Mouse (Mus musculus) CH12.LX (cell line): Measurements from ENCODE around the gene Notch1. TPM values are rescaled to one million over a fixed set of nuclear protein-coding genes. Genes with fewer than 3 reads are reported as not detected.

Experiments
- DNase-seq: peaks from one replicate; pipeline ENCODE4 v3.0.0-alpha.2; 2013; ENCODE audit errors: extremely low read depth
- H3K27ac ChIP-seq: 2 replicates; pipeline ENCODE4 v1.5.1; 2012; ENCODE audit warnings: low read depth, mild to moderate bottlenecking, control low read depth, moderate library complexity; ENCODE audit not compliant: insufficient read depth
- H3K27me3 ChIP-seq: replicated peaks from 2 replicates; pipeline ENCODE3; 2012; ENCODE audit warnings: inconsistent platforms
- H3K36me3 ChIP-seq, 2 experiments: replicated peaks in 1 of 2; 2 replicates each; pipeline versions ENCODE3 to v1.6.1; 2012; ENCODE audit warnings: inconsistent platforms in 1 of 2, low read length in 1 of 2, mild to moderate bottlenecking in 1 of 2, mixed read lengths in 1 of 2, moderate library complexity in 1 of 2; ENCODE audit not compliant: control insufficient read depth in 1 of 2, insufficient read depth in 1 of 2
- H3K4me1 ChIP-seq, 2 experiments: 2 replicates each; pipeline ENCODE4 v1.6.1; 2012; ENCODE audit warnings: inconsistent platforms in 1 of 2, moderate library complexity in 1 of 2; ENCODE audit not compliant: insufficient read depth in 2 of 2, control insufficient read depth in 1 of 2
- H3K4me2 ChIP-seq: 2 replicates; pipeline ENCODE4 v1.6.1; 2012; ENCODE audit warnings: low read depth, mild to moderate bottlenecking, control low read depth; ENCODE audit not compliant: poor library complexity, insufficient read depth, severe bottlenecking
- H3K4me3 ChIP-seq, 3 experiments: fragments of 150-350 bp in 1 of 3; sonication (generic) in 1 of 3; replicated peaks in 1 of 3; 2 replicates each; pipeline versions ENCODE3 to v1.5.1; 2011 to 2012; ENCODE audit warnings: low read depth in 2 of 3, low read length in 2 of 3, mild to moderate bottlenecking in 2 of 3, moderate library complexity in 2 of 3, control low read depth in 1 of 3, improper control_type of control experiment in 1 of 3, inconsistent platforms in 1 of 3, mixed read lengths in 1 of 3; ENCODE audit not compliant: poor library complexity in 1 of 3
- H3K79me2 ChIP-seq: replicated peaks from 2 replicates; pipeline ENCODE4 v1.6.1; 2012; ENCODE audit warnings: mild to moderate bottlenecking, moderate library complexity; ENCODE audit not compliant: control insufficient read depth, poor library complexity, insufficient read depth, severe bottlenecking; ENCODE audit errors: extremely low read depth
- H3K9ac ChIP-seq: 2 replicates; pipeline ENCODE4 v1.6.1; 2012; ENCODE audit warnings: low read depth, mild to moderate bottlenecking, control low read depth, moderate library complexity; ENCODE audit not compliant: insufficient read depth
- H3K9me3 ChIP-seq: replicated peaks from 2 replicates; pipeline ENCODE3; 2012; ENCODE audit warnings: low read length, inconsistent platforms, mixed read lengths
- CTCF ChIP-seq, 2 experiments: IDR thresholded peaks in 1 of 2; conservative IDR thresholded peaks in 1 of 2; 2 replicates each; pipeline ENCODE4 v1.5.1; 2011 to 2012; ENCODE audit warnings: low read depth in 2 of 2, low read length in 2 of 2, improper control_type of control experiment in 1 of 2, inconsistent platforms in 1 of 2, mild to moderate bottlenecking in 1 of 2, moderate library complexity in 1 of 2
- HCFC1 ChIP-seq: IDR thresholded peaks from 2 replicates; pipeline ENCODE4 v1.6.1; 2012; ENCODE audit warnings: low read depth, mild to moderate bottlenecking, inconsistent platforms, low read length, improper control_type of control experiment
- IRF4 ChIP-seq: IDR thresholded peaks from 2 replicates; pipeline ENCODE4 v1.6.1; 2014; ENCODE audit warnings: low read depth, mild to moderate bottlenecking, inconsistent platforms, low read length, improper control_type of control experiment
- JUN ChIP-seq: IDR thresholded peaks from 2 replicates; pipeline ENCODE4 v1.6.1; 2011; ENCODE audit warnings: low read depth, mild to moderate bottlenecking, low read length, improper control_type of control experiment, moderate library complexity; ENCODE audit not compliant: insufficient read depth
- JUND ChIP-seq: conservative IDR thresholded peaks from 2 replicates; pipeline ENCODE4 v1.6.1; 2011; ENCODE audit warnings: low read depth, low read length, improper control_type of control experiment
- MAX ChIP-seq: IDR thresholded peaks from 2 replicates; pipeline ENCODE4 v1.6.1; 2011; ENCODE audit warnings: low read length, improper control_type of control experiment
- MAZ ChIP-seq: IDR thresholded peaks from 2 replicates; pipeline ENCODE4 v1.6.1; 2012; ENCODE audit warnings: low read depth, mild to moderate bottlenecking, inconsistent platforms, low read length, improper control_type of control experiment, moderate library complexity
- MYC ChIP-seq: IDR thresholded peaks from 2 replicates; pipeline ENCODE4 v1.6.1; 2011; ENCODE audit warnings: low read depth, mild to moderate bottlenecking, improper control_type of control experiment, low read length
- NELFE ChIP-seq: IDR thresholded peaks from 2 replicates; pipeline ENCODE4 v1.6.1; 2011; ENCODE audit warnings: low read depth, low read length, improper control_type of control experiment
- SIN3A ChIP-seq: IDR thresholded peaks from 2 replicates; pipeline ENCODE4 v1.6.1; 2012; ENCODE audit warnings: low read length, improper control_type of control experiment, inconsistent platforms
- SMC3 ChIP-seq: IDR thresholded peaks from 2 replicates; pipeline ENCODE4 v1.6.1; 2011; ENCODE audit warnings: low read depth, low read length, improper control_type of control experiment
- TCF12 ChIP-seq: IDR thresholded peaks from 2 replicates; pipeline ENCODE4 v1.6.1; 2014; ENCODE audit warnings: low read depth, mild to moderate bottlenecking, inconsistent platforms, low read length, improper control_type of control experiment
- UBTF ChIP-seq: IDR thresholded peaks from 2 replicates; pipeline ENCODE4 v1.6.1; 2012; ENCODE audit warnings: low read depth, mild to moderate bottlenecking, inconsistent platforms, low read length, improper control_type of control experiment, moderate library complexity
- USF1 ChIP-seq: IDR thresholded peaks from 2 replicates; pipeline ENCODE4 v1.6.1; 2014; ENCODE audit warnings: low read depth, mild to moderate bottlenecking, inconsistent platforms, low read length, improper control_type of control experiment
- USF2 ChIP-seq: conservative IDR thresholded peaks from 2 replicates; pipeline ENCODE4 v1.6.1; 2011; ENCODE audit warnings: low read depth, low read length, improper control_type of control experiment
- ZMIZ1 ChIP-seq: IDR thresholded peaks from 2 replicates; pipeline ENCODE4 v1.6.1; 2012; ENCODE audit warnings: low read depth, mild to moderate bottlenecking, inconsistent platforms, low read length, improper control_type of control experiment
- ZNF384 ChIP-seq: IDR thresholded peaks from 2 replicates; pipeline ENCODE4 v1.6.1; 2012; ENCODE audit warnings: low read depth, low read length, improper control_type of control experiment, inconsistent platforms
- dilution Hi-C: fragments of 300-500 bp; cut with MboI; formaldehyde crosslinking; loops from 2 replicates; pipeline ENCODE4 v1.14.3; 2020; ENCODE audit warnings: low sequenced_read_pairs; ENCODE audit not compliant: extremely low pct_unique_long_range_greater_than_20kb, extremely low pct_ligation_motif_present
- in situ Hi-C: fragments of 300-500 bp; cut with MboI; formaldehyde crosslinking; loops from 3 replicates; pipeline ENCODE4 v1.14.3; 2019; ENCODE audit warnings: low sequenced_read_pairs, low pct_ligation_motif_present, low pct_unique_long_range_greater_than_20kb, mixed read lengths
- polyA plus RNA-seq: library from polyadenylated mRNA; unstranded; fragments of >175 nt; gene quantifications from 2 replicates; pipeline ENCODE4 v1.2.1, GENCODE M21; 2012; ENCODE audit warnings: low read depth; ENCODE audit not compliant: insufficient read length
- total RNA-seq, 2 experiments: library from RNA; depleted of rRNA; stranded (reverse); fragments of 300-350 nt in 1 of 2; fragments of >200 nt in 1 of 2; gene quantifications; 2 replicates each; pipeline ENCODE4 v1.2.3; 2012 to 2014

The Notch1 gene
- total and polyA plus RNA-seq, 3 experiments, result 0.98 to 13.1 (median 3.8) TPM

- TF ChIP-seq TCF12, result no peak
- no peak for TF ChIP-seq MAX
- no peak for TF ChIP-seq CTCF (conservative IDR thresholded peaks at IDR 0.05 in 1 of 2, IDR thresholded peaks at IDR 0.05 in 1 of 2; ENCODE audit: low read depth in 2 of 2, low read length in 2 of 2)
- TF ChIP-seq UBTF, result no peak
- in situ Hi-C loops, result no loop called here
- no peak overlapping the region for H3K27ac ChIP-seq
- H3K4me3 ChIP-seq, result no peak overlapping the region
- H3K36me3 ChIP-seq, result no peaks in the 10 kb centered on the region
- no peaks in the 10 kb centered on the region for H3K4me1 ChIP-seq
- H3K9me3 ChIP-seq, result no peaks in the 10 kb centered on the region
- no peaks in the 10 kb centered on the region for H3K79me2 ChIP-seq
- no peak overlapping the region for H3K9ac ChIP-seq
- peaks cover 1% of the 10 kb centered on the region for H3K27me3 ChIP-seq
- H3K4me2 ChIP-seq, result no peak overlapping the region
- no peak for DNase-seq
- dilution Hi-C loops, result no loop called here
Observed at GRCm38 (mm10) chr2:26543155-26543554, 26.7 kb upstream of the Notch1 start.

GRCm38 (mm10) chr2:26541258-26541910 lies 24.9 kb upstream of the Notch1 start:
- in situ Hi-C loops (no loop called here), dilution Hi-C loops (no loop called here)
- no peak overlapping the region for H3K27ac ChIP-seq
- no peak overlapping the region for H3K4me3 ChIP-seq
- H3K9me3 ChIP-seq, result no peaks in the 10 kb centered on the region
- no peaks in the 10 kb centered on the region for H3K79me2 ChIP-seq
- DNase-seq, result no peak
- no peaks in the 10 kb centered on the region for H3K36me3 ChIP-seq
- H3K27me3 ChIP-seq, result peaks cover 1% of the 10 kb centered on the region
- H3K4me2 ChIP-seq, result no peak overlapping the region
- no peaks in the 10 kb centered on the region for H3K4me1 ChIP-seq
- TF ChIP-seq IRF4 (no peak), MAZ (no peak), NELFE (no peak), JUND (no peak), SMC3 (no peak), CTCF (conservative IDR thresholded peaks at IDR 0.05 in 1 of 2, IDR thresholded peaks at IDR 0.05 in 1 of 2; ENCODE audit: low read depth in 2 of 2, low read length in 2 of 2) (no peak)
- TF ChIP-seq, all 38 proteins: peak for 0
- no peak overlapping the region for H3K9ac ChIP-seq

GRCm38 (mm10) chr2:26540721-26541120 lies 24.3 kb upstream of the Notch1 start:
- Histone ChIP-seq H3K79me2 (no peaks in the 10 kb centered on the region), H3K4me3 (no peak overlapping the region), H3K4me2 (no peak overlapping the region), H3K9me3 (no peaks in the 10 kb centered on the region), H3K27ac (no peak overlapping the region), H3K9ac (no peak overlapping the region), H3K27me3 (peaks cover 1% of the 10 kb centered on the region), H3K36me3 (no peaks in the 10 kb centered on the region), H3K4me1 (no peaks in the 10 kb centered on the region)
- dilution Hi-C loops (no loop called here), in situ Hi-C loops (no loop called here)
- no peak for TF ChIP-seq USF2
- no peak for TF ChIP-seq JUN
- no peak for TF ChIP-seq SIN3A
- TF ChIP-seq MAX, result no peak
- no peak for TF ChIP-seq MYC
- no peak for TF ChIP-seq IRF4
- TF ChIP-seq ZMIZ1, result no peak
- TF ChIP-seq CTCF (conservative IDR thresholded peaks at IDR 0.05 in 1 of 2, IDR thresholded peaks at IDR 0.05 in 1 of 2; ENCODE audit: low read depth in 2 of 2, low read length in 2 of 2), result no peak
- no peak for TF ChIP-seq ZNF384
- no peak for TF ChIP-seq HCFC1
- TF ChIP-seq JUND, result no peak
- no peak for TF ChIP-seq USF1
- no peak for DNase-seq
